Mouse (Mus musculus): ENCODE data around the gene Hoxb7. TPM values are rescaled to one million over a fixed set of nuclear protein-coding genes. Genes with fewer than 3 reads are reported as not detected.

The Hoxb7 gene
- polyA plus RNA-seq, 1 experiment from 2014 or later: 1.8 TPM

DNA sequence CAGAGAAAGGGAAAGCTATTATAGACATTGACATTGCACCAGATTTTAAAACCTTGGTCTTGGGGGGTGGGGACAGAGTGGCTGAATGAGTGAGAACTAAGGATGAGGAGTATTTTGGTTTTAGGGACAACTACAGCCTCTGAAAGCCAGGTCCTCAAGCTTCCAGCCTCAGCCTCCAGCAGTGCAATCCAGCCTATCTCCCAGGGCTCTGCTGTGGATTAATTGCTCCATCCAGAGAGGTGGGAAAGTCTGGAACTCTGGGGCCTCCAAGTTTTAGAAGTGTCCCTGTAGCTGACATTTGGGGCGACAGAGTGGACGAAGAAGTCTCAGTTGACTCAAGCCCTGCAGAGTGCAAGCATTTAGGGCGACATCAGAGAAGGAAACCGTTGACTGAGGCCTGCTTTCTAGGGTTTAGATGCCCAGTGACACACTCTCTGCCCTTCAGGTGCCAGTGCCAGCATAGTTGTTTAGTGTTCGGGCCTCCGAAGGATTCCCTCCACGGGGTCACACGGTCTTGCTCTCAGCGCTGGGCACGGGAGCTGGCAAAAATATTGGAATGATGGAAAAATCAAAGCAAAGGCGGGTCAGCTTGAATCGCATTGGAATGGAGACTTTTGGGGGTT, 27.5 kb downstream of the Hoxb7 start:
- no peak for ATAC-seq (ENCODE audit: insufficient number of reproducible peaks, insufficient read depth, low FRiP score, low TSS enrichment, low read depth)
- no peak overlapping the region for H3K27ac ChIP-seq
- peaks cover 98% of the 10 kb centered on the region for H3K27me3 ChIP-seq
- H3K9me3 ChIP-seq: no peaks in the 10 kb centered on the region
- H3K4me2 ChIP-seq: peak overlapping the region; percentile 23; the same call in 1 of the 2 replicates
- H3K4me1 ChIP-seq (replicated peaks): peaks cover 7% of the 10 kb centered on the region
- H3K4me3 ChIP-seq (replicated peaks): no peak overlapping the region
- no peaks in the 10 kb centered on the region for H3K36me3 ChIP-seq
- WGBS: 8% methylated on average over 12 of the region's 12 CpGs
- H3K9ac ChIP-seq (replicated peaks): no peak overlapping the region

- peaks cover 16% of the 10 kb centered on the region for H3K4me1 ChIP-seq (replicated peaks)
- under 1% methylated on average over 34 of the region's 34 CpGs for WGBS
- no peaks in the 10 kb centered on the region for H3K36me3 ChIP-seq
- ATAC-seq (ENCODE audit: insufficient number of reproducible peaks, insufficient read depth, low FRiP score, low TSS enrichment, low read depth): no peak
- H3K9me3 ChIP-seq: no peaks in the 10 kb centered on the region
- peak overlapping the region; percentile 23 for H3K4me2 ChIP-seq
- H3K27me3 ChIP-seq: peaks cover 98% of the 10 kb centered on the region
- no peak overlapping the region for H3K4me3 ChIP-seq (replicated peaks)
- no peak overlapping the region for H3K9ac ChIP-seq (replicated peaks)
- no peak overlapping the region for H3K27ac ChIP-seq
Measured at GRCm38 (mm10) chr11:96314671-96315343, 28.4 kb downstream of the Hoxb7 start.

GRCm38 (mm10) chr11:96315344-96315681, 28.9 kb downstream of the Hoxb7 start:
- Histone ChIP-seq H3K9ac (replicated peaks) (no peak overlapping the region), H3K4me3 (replicated peaks) (no peak overlapping the region), H3K4me1 (replicated peaks) (peaks cover 21% of the 10 kb centered on the region), H3K36me3 (no peaks in the 10 kb centered on the region), H3K4me2 (peak overlapping the region; percentile 23), H3K27me3 (peaks cover 98% of the 10 kb centered on the region), H3K27ac (no peak overlapping the region), H3K9me3 (no peaks in the 10 kb centered on the region)
- 7% methylated on average over 5 of the region's 5 CpGs for WGBS
- ATAC-seq (ENCODE audit: insufficient number of reproducible peaks, insufficient read depth, low FRiP score, low TSS enrichment, low read depth): no peak

DNA sequence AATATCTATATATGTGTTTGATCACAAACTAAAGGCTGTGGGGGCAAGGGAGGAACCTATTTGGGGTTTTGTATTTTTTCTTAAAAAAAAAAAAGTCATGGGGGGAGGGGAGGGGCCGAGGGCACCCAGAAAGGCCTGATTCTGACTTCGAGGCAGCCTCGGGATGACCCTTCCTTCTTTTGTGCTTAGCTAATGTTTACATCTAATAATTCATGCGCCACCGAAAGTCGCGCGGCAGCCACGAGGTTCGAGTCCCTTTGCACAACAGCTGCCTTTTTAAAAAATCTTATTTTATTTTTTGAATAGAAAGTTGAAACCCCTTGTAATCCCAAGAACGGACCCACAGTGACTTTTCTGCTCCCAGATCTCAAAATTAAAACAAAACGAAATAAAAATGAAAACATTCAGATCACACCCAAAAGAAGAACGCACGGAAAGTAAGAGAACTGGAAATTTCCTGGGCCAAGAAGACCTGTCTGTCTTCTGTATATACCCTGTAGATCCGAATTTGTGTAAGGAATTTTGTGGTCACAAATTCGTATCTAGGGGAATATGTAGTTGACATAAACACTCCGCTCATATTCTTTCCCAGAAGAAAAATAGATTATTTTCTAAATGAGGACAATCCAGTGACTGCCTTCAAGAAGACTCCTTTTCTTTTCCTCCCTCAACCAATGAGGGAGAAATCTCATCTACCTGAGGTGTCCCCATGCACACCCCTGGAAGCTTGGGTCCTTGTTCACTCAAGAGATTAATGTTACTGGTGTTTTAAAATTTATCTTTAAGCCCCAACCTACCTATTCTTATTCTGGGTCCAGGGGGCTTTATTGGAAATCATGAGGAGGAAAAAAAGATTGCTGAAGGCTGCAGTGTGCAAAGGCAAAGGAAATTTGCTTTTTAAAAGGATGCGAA, 30.5 kb downstream of the Hoxb7 start:
- peaks cover 21% of the 10 kb centered on the region for H3K4me1 ChIP-seq (replicated peaks)
- 5% methylated on average over 18 of the region's 18 CpGs for WGBS
- H3K36me3 ChIP-seq: no peaks in the 10 kb centered on the region
- H3K9me3 ChIP-seq: no peaks in the 10 kb centered on the region
- peaks cover 97% of the 10 kb centered on the region for H3K27me3 ChIP-seq
- H3K4me3 ChIP-seq (replicated peaks): no peak overlapping the region
- H3K4me2 ChIP-seq: no peak overlapping the region
- no peak overlapping the region for H3K27ac ChIP-seq
- ATAC-seq (ENCODE audit: insufficient number of reproducible peaks, insufficient read depth, low FRiP score, low TSS enrichment, low read depth): no peak
- H3K9ac ChIP-seq (replicated peaks): no peak overlapping the region

DNA sequence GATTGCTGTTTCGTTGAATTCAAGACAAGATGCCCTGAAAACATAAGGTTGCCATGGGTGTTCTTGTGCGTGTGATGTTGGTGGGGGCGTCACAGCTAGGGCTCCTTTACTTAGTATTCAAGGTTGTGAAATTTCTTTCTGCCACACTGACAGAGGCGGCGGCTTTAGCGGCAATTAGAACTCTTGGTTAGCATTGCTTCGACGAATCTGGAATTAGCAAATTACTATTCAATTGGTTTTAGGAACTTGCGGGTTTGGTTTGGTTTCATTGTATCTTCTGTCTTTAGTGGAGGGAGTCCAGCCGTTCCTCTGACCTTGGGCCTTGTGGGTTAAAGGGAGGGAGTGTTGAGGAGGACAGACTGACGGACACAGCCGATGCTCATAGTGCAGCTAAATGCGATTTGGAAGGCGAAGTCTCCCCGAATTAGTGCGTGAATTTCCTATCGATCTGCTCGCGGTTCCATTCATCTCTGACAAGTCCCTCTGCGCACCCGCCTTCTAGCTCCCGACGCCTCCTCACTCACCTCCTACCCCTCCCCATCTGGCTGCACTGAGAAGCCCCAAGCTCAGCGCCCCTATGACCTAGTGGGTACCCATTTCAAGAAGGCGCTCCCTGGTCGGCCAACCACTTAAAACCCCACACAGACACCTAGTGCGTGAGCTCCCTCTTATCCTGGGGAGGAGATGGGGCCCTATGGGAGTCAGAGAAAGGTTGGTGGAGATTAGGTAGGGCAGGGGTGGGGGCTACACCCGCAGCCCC, 31.4 kb downstream of the Hoxb7 start, which contains the start of gene Hoxb4:
TSS of gene Hoxb4 (plus strand) at position 660 of the 760 bp plus-strand sequence.
- peak within 1 kb of the TSS; percentile 65 for H3K4me2 ChIP-seq
- ATAC-seq (ENCODE audit: insufficient number of reproducible peaks, insufficient read depth, low FRiP score, low TSS enrichment, low read depth): no peak
- peaks cover 97% of the 10 kb centered on the region for H3K27me3 ChIP-seq
- peak within 1 kb of the TSS; percentile 48; the same call in 1 of the 2 replicates for H3K9ac ChIP-seq (replicated peaks)
- 2% methylated on average over 28 of the region's 28 CpGs for WGBS
- H3K9me3 ChIP-seq: no peaks in the 10 kb centered on the region
- H3K4me3 ChIP-seq (replicated peaks): peak within 1 kb of the TSS; percentile 42
- H3K27ac ChIP-seq: peak within 1 kb of the TSS; percentile 70; the same call in 1 of the 2 replicates
- H3K4me1 ChIP-seq (replicated peaks): peaks cover 19% of the 10 kb centered on the region
- no peaks in the 10 kb centered on the region for H3K36me3 ChIP-seq

DNA sequence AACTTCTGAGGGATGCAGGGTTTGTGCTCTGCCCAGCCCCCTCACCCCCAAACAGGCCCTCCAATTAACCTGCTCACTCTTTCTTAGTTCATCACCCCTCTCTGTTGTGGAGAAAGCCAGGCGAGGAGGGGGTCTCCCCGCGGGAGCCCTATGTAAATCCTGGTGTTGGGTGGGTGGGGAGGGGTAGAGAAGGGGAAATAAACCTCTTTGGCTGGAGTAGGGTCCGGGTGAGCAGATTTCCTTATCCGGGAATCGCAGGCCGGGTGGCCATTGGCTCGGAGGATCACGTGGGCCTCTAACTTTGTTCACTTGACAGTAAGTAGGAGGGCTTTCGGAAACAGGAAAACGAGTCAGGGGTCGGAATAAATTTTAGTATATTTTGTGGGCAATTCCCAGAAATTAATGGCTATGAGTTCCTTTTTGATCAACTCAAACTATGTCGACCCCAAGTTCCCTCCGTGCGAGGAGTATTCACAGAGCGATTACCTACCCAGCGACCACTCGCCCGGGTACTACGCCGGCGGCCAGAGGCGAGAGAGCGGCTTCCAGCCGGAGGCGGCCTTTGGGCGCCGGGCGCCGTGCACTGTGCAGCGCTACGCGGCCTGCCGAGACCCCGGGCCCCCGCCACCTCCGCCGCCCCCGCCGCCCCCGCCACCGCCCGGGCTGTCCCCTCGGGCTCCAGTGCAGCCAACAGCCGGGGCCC, 32.1 kb downstream of the Hoxb7 start:
- Histone ChIP-seq H3K4me2 (peak overlapping the region; percentile 65), H3K36me3 (no peaks in the 10 kb centered on the region), H3K9ac (replicated peaks) (peak overlapping the region; percentile 48; the same call in 1 of the 2 replicates), H3K9me3 (no peaks in the 10 kb centered on the region), H3K4me1 (replicated peaks) (peaks cover 19% of the 10 kb centered on the region), H3K27ac (peak overlapping the region; percentile 70; the same call in 1 of the 2 replicates), H3K27me3 (peaks cover 97% of the 10 kb centered on the region), H3K4me3 (replicated peaks) (peak overlapping the region; percentile 42)
- WGBS: under 1% methylated on average over 43 of the region's 45 CpGs
- ATAC-seq (ENCODE audit: insufficient number of reproducible peaks, insufficient read depth, low FRiP score, low TSS enrichment, low read depth): no peak; the same call in 1 of the 2 replicates

- Histone ChIP-seq H3K27me3 (peaks cover 97% of the 10 kb centered on the region), H3K9ac (replicated peaks) (peak overlapping the region; percentile 48; the same call in 1 of the 2 replicates), H3K4me2 (peak overlapping the region; percentile 65), H3K4me3 (replicated peaks) (peak overlapping the region; percentile 42), H3K4me1 (replicated peaks) (peaks cover 19% of the 10 kb centered on the region), H3K27ac (peak overlapping the region; percentile 70; the same call in 1 of the 2 replicates), H3K36me3 (no peaks in the 10 kb centered on the region), H3K9me3 (no peaks in the 10 kb centered on the region)
- WGBS: under 1% methylated on average over 32 of the region's 34 CpGs
- ATAC-seq (ENCODE audit: insufficient number of reproducible peaks, insufficient read depth, low FRiP score, low TSS enrichment, low read depth): no peak; the same call in 1 of the 2 replicates
Measured at GRCm38 (mm10) chr11:96319071-96319902, 32.9 kb downstream of the Hoxb7 start.

DNA sequence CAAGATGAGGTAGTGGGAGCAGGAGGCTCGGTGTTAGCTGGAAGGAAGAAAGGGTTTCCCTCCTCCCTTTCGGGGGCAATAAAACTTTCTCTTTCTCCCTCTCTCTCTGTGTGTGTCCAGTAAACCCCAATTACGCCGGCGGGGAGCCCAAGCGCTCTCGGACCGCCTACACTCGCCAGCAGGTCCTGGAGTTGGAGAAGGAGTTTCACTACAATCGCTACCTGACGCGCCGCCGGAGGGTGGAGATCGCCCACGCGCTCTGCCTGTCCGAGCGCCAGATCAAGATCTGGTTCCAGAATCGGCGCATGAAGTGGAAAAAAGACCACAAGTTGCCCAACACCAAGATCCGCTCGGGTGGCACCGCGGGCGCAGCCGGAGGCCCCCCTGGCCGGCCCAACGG, 33.5 kb downstream of the Hoxb7 start:
- WGBS: under 1% methylated on average over 29 of the region's 29 CpGs
- H3K4me2 ChIP-seq: peak overlapping the region; percentile 65
- H3K4me3 ChIP-seq (replicated peaks): peak overlapping the region; percentile 42
- ATAC-seq (ENCODE audit: insufficient number of reproducible peaks, insufficient read depth, low FRiP score, low TSS enrichment, low read depth): no peak
- H3K27ac ChIP-seq: 0 out of 2 replicates have a peak overlapping the region, but pooled peaks have one; percentile 35
- peaks cover 97% of the 10 kb centered on the region for H3K27me3 ChIP-seq
- 0 out of 2 replicates have a peak overlapping the region, but pooled peaks have one; percentile 18 for H3K9ac ChIP-seq (replicated peaks)
- H3K36me3 ChIP-seq: no peaks in the 10 kb centered on the region
- no peaks in the 10 kb centered on the region for H3K9me3 ChIP-seq
- peaks cover 19% of the 10 kb centered on the region for H3K4me1 ChIP-seq (replicated peaks)

DNA sequence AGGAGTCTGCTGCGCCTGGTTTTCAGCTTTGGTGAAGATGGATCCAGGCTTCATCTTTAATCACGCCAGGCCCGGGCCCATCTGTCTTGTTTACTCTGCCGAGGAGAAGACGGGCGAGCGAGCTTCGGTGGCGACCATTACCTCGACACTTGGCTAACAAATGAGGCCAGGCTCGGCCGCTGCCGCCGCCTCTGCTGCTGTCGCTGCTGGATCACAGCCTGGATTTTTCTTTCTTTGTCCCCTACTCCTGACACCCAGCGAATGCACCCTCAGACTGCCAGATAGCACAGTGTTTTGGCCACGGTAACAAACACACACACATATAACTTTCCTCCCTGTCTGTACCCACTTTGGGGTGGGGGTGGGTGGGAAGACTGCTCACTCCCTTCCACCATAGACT, 34.3 kb downstream of the Hoxb7 start:
- Histone ChIP-seq H3K4me3 (replicated peaks) (no peak overlapping the region; the same call in 1 of the 2 replicates), H3K36me3 (no peaks in the 10 kb centered on the region), H3K4me1 (replicated peaks) (peaks cover 20% of the 10 kb centered on the region), H3K27ac (no peak overlapping the region), H3K9ac (replicated peaks) (no peak overlapping the region), H3K9me3 (no peaks in the 10 kb centered on the region), H3K4me2 (peak overlapping the region; percentile 7; the same call in 1 of the 2 replicates), H3K27me3 (peaks cover 97% of the 10 kb centered on the region)
- 4% methylated on average over 17 of the region's 17 CpGs for WGBS
- ATAC-seq (ENCODE audit: insufficient number of reproducible peaks, insufficient read depth, low FRiP score, low TSS enrichment, low read depth): no peak
